Comparison of ENCODE assay signal across 10 mouse cellular contexts in the genomic region with DNA sequence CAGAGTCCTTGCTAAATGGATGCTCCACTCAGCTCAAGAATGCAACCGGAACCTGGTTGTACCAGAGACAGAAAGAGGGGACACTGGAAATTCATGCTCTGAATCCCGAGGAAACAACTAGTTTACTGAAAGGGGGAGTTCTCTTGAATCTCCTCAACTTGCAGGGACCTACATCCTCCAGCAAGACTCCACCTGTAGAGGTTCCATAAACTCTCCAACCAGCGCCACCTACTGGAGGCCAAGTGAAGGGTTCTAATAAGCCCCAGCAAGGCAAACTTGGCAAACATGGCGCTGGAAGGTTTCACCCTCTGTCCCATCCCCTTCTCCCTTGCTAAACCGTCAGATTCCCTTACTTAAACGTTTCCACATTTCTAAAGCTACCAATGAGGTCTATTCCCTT.
DNase-seq lines count a peak whose midpoint lies in the region; ATAC-seq and TF ChIP-seq lines count a peak whose summit lies in the region.
"Had no signal": no experiment of that assay in that cellular context is flagged by ENCODE, and none has a peak within 500 bp of the region (broad histone marks: within the 10 kb centered on the region; RNA-seq: fewer than 3 reads in every experiment).

No protein-coding gene starts in this region.

- peak; percentile 61 for DNase-seq in hindbrain, embryonic 11.5 days (ENCODE audit: low spot score)
- peak; percentile 12 for DNase-seq in MEL (ENCODE audit: low read depth, low spot score)
- peak; percentile 71 to 72 for DNase-seq in adrenal gland, postnatal 36 days
- peak; percentile 25 to 50 for DNase-seq in frontal cortex, postnatal 36 days (ENCODE audit: low spot score in 2 of 2)
- DNase-seq in lung, adult 18-20 months, result peak; percentile 24 to 41
- DNase-seq in telencephalon, adult 2 months (ENCODE audit: low read depth, low spot score), result peak; percentile 16
- no peak for DNase-seq in B cell, adult 2 months

- no peaks in the 10 kb centered on the region for H3K79me2 ChIP-seq in MEL (ENCODE audit: control insufficient read depth, insufficient read depth, low read length, poor library complexity)

- no peak for TF ChIP-seq RAD21 in MEL (IDR thresholded peaks at IDR 0.05; ENCODE audit: low read depth, low read length)

- TF ChIP-seq EP300 in MEL (IDR thresholded peaks at IDR 0.05; ENCODE audit: low read depth in 1 of 2, low read length in 2 of 2), result no peak

- H3K9ac ChIP-seq in hindbrain, embryonic 11.5 days (ENCODE audit: low read depth, low read length), result no peak overlapping the region
- H3K9ac ChIP-seq in hindbrain, embryonic 12.5 days, result no peak overlapping the region
- H3K9ac ChIP-seq in MEL (ENCODE audit: control insufficient read depth, low read depth, low read length, poor library complexity, severe bottlenecking), result no peak overlapping the region
- H3K9ac ChIP-seq: hindbrain, embryonic 15.5 days; neural tube, embryonic 13.5 days had no signal

- no peak overlapping the region for H3K27ac ChIP-seq in hindbrain, embryonic 11.5 days (ENCODE audit: low read depth, low read length)
- no peak overlapping the region for H3K27ac ChIP-seq in hindbrain, embryonic 12.5 days
- H3K27ac ChIP-seq in MEL (ENCODE audit: control insufficient read depth, low read depth, low read length), result no peak overlapping the region
- H3K27ac ChIP-seq: hindbrain, embryonic 15.5 days; neural tube, embryonic 13.5 days had no signal

- no peaks in the 10 kb centered on the region for H3K27me3 ChIP-seq in hindbrain, embryonic 11.5 days (ENCODE audit: control insufficient read depth, insufficient read depth, low read length)
- no peaks in the 10 kb centered on the region; the same call in 1 of the 2 replicates for H3K27me3 ChIP-seq in hindbrain, embryonic 12.5 days
- no peaks in the 10 kb centered on the region for H3K27me3 ChIP-seq in MEL (ENCODE audit: control insufficient read depth in 1 of 2, insufficient read depth in 2 of 2, low read length in 2 of 2)
- H3K27me3 ChIP-seq: hindbrain, embryonic 15.5 days; neural tube, embryonic 13.5 days had no signal

- H3K4me3 ChIP-seq in hindbrain, embryonic 11.5 days (ENCODE audit: low read depth, low read length), result no peak overlapping the region
- H3K4me3 ChIP-seq in hindbrain, embryonic 12.5 days, result no peak overlapping the region
- no peak overlapping the region for H3K4me3 ChIP-seq in MEL (ENCODE audit: control insufficient read depth in 1 of 2, insufficient read depth in 1 of 2, low read depth in 2 of 2, low read length in 2 of 2)
- H3K4me3 ChIP-seq: hindbrain, embryonic 15.5 days; neural tube, embryonic 13.5 days had no signal

- H3K4me1 ChIP-seq in hindbrain, embryonic 11.5 days (replicated peaks; ENCODE audit: control insufficient read depth, insufficient read depth, low read length), result no peaks in the 10 kb centered on the region
- H3K4me1 ChIP-seq in hindbrain, embryonic 12.5 days, result no peaks in the 10 kb centered on the region
- H3K4me1 ChIP-seq in MEL (ENCODE audit: control insufficient read depth in 1 of 2, insufficient read depth in 2 of 2, low read length in 2 of 2), result no peaks in the 10 kb centered on the region
- H3K4me1 ChIP-seq: hindbrain, embryonic 15.5 days; neural tube, embryonic 13.5 days had no signal

- H3K36me3 ChIP-seq in hindbrain, embryonic 11.5 days (ENCODE audit: control insufficient read depth, insufficient read depth, low read length), result no peaks in the 10 kb centered on the region
- H3K36me3 ChIP-seq in hindbrain, embryonic 12.5 days, result no peaks in the 10 kb centered on the region
- H3K36me3 ChIP-seq in MEL (ENCODE audit: control insufficient read depth in 1 of 2, insufficient read depth in 2 of 2, low read length in 2 of 2), result no peaks in the 10 kb centered on the region
- H3K36me3 ChIP-seq: hindbrain, embryonic 15.5 days; neural tube, embryonic 13.5 days had no signal

- ATAC-seq in hindbrain, embryonic 11.5 days (ENCODE audit: low FRiP score), result no peak
- no peak for ATAC-seq in hindbrain, embryonic 12.5 days (ENCODE audit: low FRiP score)

- H3K4me2 ChIP-seq in hindbrain, embryonic 11.5 days (replicated peaks; ENCODE audit: low read depth, low read length), result no peak overlapping the region
- H3K4me2 ChIP-seq in hindbrain, embryonic 12.5 days (replicated peaks), result no peak overlapping the region
- H3K4me2 ChIP-seq: hindbrain, embryonic 15.5 days; neural tube, embryonic 13.5 days had no signal

- TF ChIP-seq POLR2A in MEL (IDR thresholded peaks at IDR 0.05; ENCODE audit: control insufficient read depth in 1 of 2, insufficient read depth in 1 of 2, low read depth in 1 of 2, low read length in 2 of 2, poor library complexity in 1 of 2), result no peak

- TF ChIP-seq CTCF in MEL (IDR thresholded peaks at IDR 0.05 in 2 of 3, conservative IDR thresholded peaks at IDR 0.05 in 1 of 3; ENCODE audit: control insufficient read depth in 1 of 3, insufficient read depth in 1 of 3, low read depth in 2 of 3, low read length in 3 of 3, poor library complexity in 1 of 3, severe bottlenecking in 1 of 3), result peak in 2 of 3 experiments; percentile 21 to 24; a peak in 2 of 6 replicates

- 39% methylated on average over 6 of the region's 6 CpGs for whole genome bisulfite sequencing in hindbrain, embryonic 11.5 days
- whole genome bisulfite sequencing in hindbrain, embryonic 12.5 days, result 34% methylated on average over 6 of the region's 6 CpGs

- no peaks in the 10 kb centered on the region for H3K9me3 ChIP-seq in hindbrain, embryonic 11.5 days (ENCODE audit: control insufficient read depth, low read length)
- H3K9me3 ChIP-seq in hindbrain, embryonic 12.5 days (replicated peaks), result no peaks in the 10 kb centered on the region
- H3K9me3 ChIP-seq in MEL (replicated peaks; ENCODE audit: insufficient read depth, low read length), result no peaks in the 10 kb centered on the region
- H3K9me3 ChIP-seq: hindbrain, embryonic 15.5 days; neural tube, embryonic 13.5 days had no signal

TF ChIP-seq in MEL, 35 proteins besides CTCF, POLR2A, EP300 and RAD21:
- TF ChIP-seq NRF1 (IDR thresholded peaks at IDR 0.05; ENCODE audit: insufficient read depth, low read depth, low read length, poor library complexity, severe bottlenecking) (no peak), SMC3 (IDR thresholded peaks at IDR 0.05; ENCODE audit: low read depth, low read length) (no peak; the same call in 1 of the 2 replicates), MEF2A (IDR thresholded peaks at IDR 0.05; ENCODE audit: extremely low read depth, insufficient replicate concordance, low read depth, low read length, poor library complexity, severe bottlenecking) (no peak), USF2 (IDR thresholded peaks at IDR 0.05; ENCODE audit: borderline replicate concordance in 1 of 2, insufficient read depth in 1 of 2, low read depth in 1 of 2, low read length in 2 of 2) (no peak), GATA1 (IDR thresholded peaks at IDR 0.05; ENCODE audit: low read depth, low read length) (no peak)
TF ChIP-seq in MEL: peak in this region for 0.

Comparison
In these comparisons a context has a peak if more than half of its experiments do, and no peak if none do; other contexts are left out.
1. DNase-seq: peak in hindbrain, embryonic 11.5 days (single experiment), MEL (single experiment), adrenal gland, postnatal 36 days (2 of 2), frontal cortex, postnatal 36 days (2 of 2), lung, adult 18-20 months (2 of 2) and telencephalon, adult 2 months (single experiment); none in B cell, adult 2 months (0 of 2).